Mouse (Mus musculus): Measurements from ENCODE around the gene Olfr1340.

- TF ChIP-seq CTCF (IDR thresholded peaks at IDR 0.05; ENCODE audit: low read depth, low read length) (no peak), POLR2A (IDR thresholded peaks at IDR 0.05; ENCODE audit: extremely low read depth, insufficient read depth, low read length) (no peak)
Measured at GRCm38 (mm10) chr4:118711656-118712055, 8.3 kb upstream of the Olfr1340 start.

Measured in liver, adult 2 months (tissue).